Mouse (Mus musculus) cerebellum, adult 2 months (tissue): ENCODE measurements around the gene Ccser2.

Experiments
- CTCF ChIP-seq: fragments of 200-500 bp; IDR thresholded peaks from 2 replicates; pipeline ENCODE4 v1.5.1; 2011; ENCODE audit warnings: low read depth, mild to moderate bottlenecking, control low read depth, low read length, moderate library complexity, borderline replicate concordance; ENCODE audit not compliant: insufficient read depth
- POLR2A ChIP-seq: fragments of 200-500 bp; IDR thresholded peaks from 2 replicates; pipeline ENCODE4 v1.6.1; 2011; ENCODE audit warnings: low read length, control low read depth, borderline replicate concordance; ENCODE audit not compliant: insufficient read depth

DNA sequence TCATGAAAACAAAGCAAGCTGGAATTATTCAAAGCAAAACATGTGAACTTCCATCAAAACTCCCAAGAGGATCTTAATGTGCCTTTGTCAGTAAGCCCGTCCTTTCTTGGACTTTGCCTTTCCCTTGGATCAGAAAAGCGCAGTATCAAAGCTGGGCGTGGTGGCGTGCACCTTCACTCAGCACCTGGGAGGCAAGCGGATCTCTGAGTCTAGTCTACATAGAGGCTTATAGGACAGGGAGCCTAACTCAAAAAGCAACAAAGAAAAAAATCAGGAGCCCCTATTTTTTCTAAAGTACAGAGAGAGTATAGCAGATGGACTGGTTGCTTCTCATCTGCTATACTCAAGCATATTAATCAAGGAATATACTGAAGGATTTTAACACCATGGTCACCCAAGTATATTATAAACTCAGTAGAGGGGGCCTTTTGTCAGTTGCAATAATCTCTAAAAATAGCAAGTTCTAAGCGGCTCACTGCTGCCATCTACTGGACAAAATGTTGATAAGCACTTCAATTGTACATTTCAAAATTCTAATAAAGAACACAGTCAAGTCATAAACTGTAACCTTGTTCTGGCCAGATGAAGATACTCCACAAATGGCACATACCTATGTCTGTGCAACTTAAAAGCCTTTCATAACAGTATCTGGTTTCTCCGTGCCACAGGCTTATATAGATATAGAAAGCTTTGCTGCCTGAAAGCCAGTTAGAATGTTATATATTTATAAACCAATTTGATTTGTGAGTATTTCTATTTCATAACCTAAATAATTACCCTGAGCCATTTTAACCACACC is 31.3 kb downstream of the Ccser2 start:
- TF ChIP-seq POLR2A = no peak
- TF ChIP-seq CTCF = peak; percentile 19; the same call in 1 of the 2 replicates
